Mouse (Mus musculus): ENCODE measurements at regions not wholly inside any gene's neighbourhood (a gene's known extent, or its start where the extent isn't known, plus 50 kb on each side); places are given as distances from the start of the nearest gene placed in this dataset.
A peak's percentile ranks its signal among the peaks of the same experiment; 100 is the strongest.
"Not testable (repeated sequence)": the region's sequence is repeated elsewhere in the genome, so short reads cannot be mapped to it uniquely, and the experiment has no call there.

GRCm38 (mm10) chrX:63991127-63991526, 160.9 kb downstream of the Gm6760 start:
- Histone ChIP-seq H3K27ac (no peak overlapping the region), H3K9me3 (no peaks in the 10 kb centered on the region), H3K27me3 (ENCODE audit: insufficient read depth, poor library complexity, severe bottlenecking) (no peaks in the 10 kb centered on the region), H3K36me3 (no peaks in the 10 kb centered on the region), H3K4me1 (replicated peaks) (no peaks in the 10 kb centered on the region), H3K4me3 (no peak overlapping the region)
- peak; percentile 5 for DNase-seq (ENCODE audit: low spot score)
- 25% methylated on average over 1 of the region's 1 CpGs for WGBS

- not testable (repeated sequence) for H3K27ac ChIP-seq; H3K4me3 ChIP-seq; H3K36me3 ChIP-seq; H3K4me1 ChIP-seq (replicated peaks); DNase-seq (ENCODE audit: low spot score); H3K9me3 ChIP-seq; H3K27me3 ChIP-seq (ENCODE audit: insufficient read depth, poor library complexity, severe bottlenecking)
Observed at GRCm38 (mm10) chrX:63972386-63972785, 179.6 kb downstream of the Gm6760 start.
